Mouse (Mus musculus): ENCODE data around the gene Luzp2.
"Not testable (repeated sequence)": the region's sequence is repeated elsewhere in the genome, so short reads cannot be mapped to it uniquely, and the experiment has no call there.

The Luzp2 gene

DNA sequence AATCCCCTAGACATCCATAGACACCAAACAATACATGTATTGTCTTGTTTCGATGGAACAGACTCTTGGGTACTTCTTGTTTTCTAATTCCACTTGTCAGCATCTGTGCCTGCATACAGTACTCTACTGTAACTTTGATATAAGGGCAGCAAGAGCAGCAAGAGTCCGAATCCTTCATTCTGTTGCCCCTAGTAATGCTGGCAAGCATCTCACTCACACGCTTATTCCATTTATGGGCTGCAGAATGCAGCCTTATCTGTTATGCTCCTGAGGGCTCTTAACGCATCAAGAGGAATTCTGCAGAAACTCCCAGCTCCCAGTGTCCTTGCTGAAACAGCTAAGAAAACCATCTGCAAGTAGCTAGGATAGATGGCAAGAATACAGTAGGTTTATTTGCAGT is 145.3 kb downstream of the Luzp2 start:
- in situ Hi-C loops (cut with MboI; ENCODE audit: unreplicated experiment in 2 of 2), result no loop called here

- in situ Hi-C loops (cut with MboI; ENCODE audit: unreplicated experiment in 2 of 2), result no loop called here
These were observed 165.1 kb downstream of the Luzp2 start for GRCm38 (mm10) chr7:55000397-55000796.

DNA sequence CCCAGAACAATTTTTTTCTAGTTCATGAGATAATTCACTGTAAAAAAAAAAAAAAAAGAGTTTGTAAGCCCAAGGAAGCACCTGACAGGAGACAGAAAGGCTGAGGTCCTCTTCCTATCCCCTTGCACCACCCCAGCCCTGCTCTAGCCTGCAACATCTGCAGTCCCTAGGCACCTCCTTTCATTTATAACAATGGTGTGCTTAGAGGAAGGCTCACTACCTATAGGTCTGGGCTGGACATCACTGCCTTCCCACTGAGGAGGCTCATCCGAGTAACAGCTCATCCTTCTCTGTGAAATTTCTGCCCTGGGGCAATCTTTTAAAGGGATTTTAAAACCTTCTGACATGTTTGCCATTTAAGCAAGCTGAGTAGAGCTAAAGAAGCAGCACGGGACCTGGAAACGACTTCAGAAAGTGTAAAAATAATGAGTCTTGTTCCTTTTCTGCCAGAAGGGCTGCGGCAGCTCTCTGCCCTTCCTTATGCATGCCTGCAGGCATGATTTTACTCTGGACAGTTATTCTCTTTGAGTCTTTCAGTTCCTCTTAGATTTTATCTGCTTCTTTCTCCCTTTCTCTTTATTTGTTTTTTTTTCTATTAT is 174.0 kb downstream of the Luzp2 start:
- in situ Hi-C loops (cut with MboI; ENCODE audit: unreplicated experiment in 2 of 2), result no loop called here

DNA sequence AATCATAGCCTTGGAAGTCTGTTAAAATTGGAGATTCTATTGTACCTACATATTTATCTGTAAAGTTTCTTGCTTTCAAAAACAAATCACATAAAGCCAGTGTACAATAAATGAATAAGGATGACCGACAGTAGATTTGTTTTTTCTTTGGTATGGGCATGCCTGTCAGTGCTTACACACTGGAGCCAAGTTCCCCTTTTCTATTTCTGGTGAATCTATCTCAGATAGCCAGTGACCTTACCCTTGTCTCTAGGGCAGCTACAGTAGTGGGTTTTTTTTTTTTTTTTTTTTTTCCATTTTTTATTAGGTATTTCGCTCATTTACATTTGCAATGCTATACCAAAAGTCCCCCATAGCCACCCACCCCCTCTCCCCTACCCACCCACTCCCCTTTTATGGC is 298.6 kb downstream of the Luzp2 start:
- in situ Hi-C loops (cut with MboI; ENCODE audit: unreplicated experiment in 2 of 2), result not testable (repeated sequence)

- in situ Hi-C loops (cut with MboI; ENCODE audit: unreplicated experiment in 2 of 2), result no loop called here
These were observed 353.6 kb downstream of the Luzp2 start for GRCm38 (mm10) chr7:55188927-55189326.

DNA sequence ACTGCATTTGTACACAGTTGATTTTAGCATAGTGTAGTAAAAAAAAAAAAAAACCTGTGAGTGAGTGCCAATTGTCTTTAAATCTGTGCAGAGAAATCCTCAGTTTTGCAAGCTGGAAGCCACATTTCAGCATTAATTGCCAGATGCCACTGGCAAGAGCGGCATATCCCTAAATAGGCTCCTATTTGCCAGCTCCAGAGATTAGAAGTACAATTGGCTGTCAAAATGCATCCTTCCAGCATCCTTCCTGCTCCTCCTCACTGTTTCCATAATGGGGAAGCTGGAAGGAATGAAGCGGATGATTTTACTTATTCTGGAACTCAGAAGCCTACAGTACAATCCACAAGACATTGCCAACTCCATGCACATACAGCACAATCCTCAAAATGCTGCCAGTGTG is 354.2 kb downstream of the Luzp2 start:
- in situ Hi-C loops (cut with MboI; ENCODE audit: unreplicated experiment in 2 of 2), result no loop called here

GRCm38 (mm10) chr7:55190655-55191054 is 355.4 kb downstream of the Luzp2 start:
- in situ Hi-C loops (cut with MboI; ENCODE audit: unreplicated experiment in 2 of 2), result no loop called here

DNA sequence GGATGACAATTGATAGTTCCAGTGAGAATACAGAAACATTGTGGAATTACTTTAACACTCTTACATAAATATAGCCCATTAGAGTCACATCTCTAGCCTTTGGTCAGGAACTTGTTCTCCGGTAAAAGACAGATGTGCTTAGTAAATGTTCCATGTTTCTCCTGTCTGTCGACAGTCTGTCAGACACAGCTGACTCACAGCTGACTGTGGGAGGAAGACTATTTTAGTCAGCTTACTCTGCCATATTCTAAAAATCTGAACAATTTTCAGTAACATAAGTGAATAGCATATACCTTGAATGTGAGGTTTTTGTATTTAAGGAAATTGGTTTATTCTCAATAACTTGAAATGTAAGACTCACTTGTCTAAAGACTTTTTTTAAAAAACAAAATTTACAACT is 363.5 kb downstream of the Luzp2 start:
- in situ Hi-C loops (cut with MboI; ENCODE audit: unreplicated experiment in 2 of 2), result no loop called here

DNA sequence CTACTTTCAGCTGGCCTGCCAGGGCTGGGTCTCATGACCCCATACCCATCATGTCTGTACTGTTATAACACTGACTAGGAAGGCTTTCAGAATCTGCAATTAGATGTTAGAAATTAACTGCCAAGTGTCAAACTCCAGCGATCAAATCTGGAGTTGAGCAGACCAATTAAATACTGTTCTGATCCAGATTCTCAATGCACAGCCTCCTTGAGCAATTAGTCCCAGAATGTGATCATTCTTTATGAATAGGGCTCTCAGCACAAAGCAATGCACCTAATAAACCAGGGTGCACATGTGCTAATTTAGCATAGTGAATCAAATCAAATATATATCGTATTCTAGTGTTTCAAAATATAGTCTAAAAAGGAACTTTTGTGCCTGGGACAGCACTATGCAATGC is 387.7 kb downstream of the Luzp2 start:
- in situ Hi-C loops (cut with MboI; ENCODE audit: unreplicated experiment in 2 of 2), result no loop called here

DNA sequence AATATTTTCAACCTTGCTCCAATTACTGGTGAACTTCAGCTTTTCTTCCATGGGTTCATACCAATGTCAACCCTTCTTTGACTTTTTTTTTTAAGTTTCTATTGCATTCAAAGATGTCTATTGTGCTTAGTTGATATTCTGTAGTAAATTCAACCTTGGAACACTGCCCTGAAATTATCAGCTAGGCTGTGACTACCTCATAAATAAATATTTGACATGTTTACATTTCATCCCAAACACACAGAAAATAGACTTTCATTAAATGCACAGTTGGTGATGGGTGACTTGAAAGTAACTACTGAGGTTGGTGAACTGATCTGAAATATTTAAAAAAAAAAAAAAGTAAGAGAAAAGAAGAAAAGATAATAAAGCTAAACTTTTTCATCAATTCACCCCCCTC is 394.1 kb downstream of the Luzp2 start:
- in situ Hi-C loops (cut with MboI; ENCODE audit: unreplicated experiment in 2 of 2), result no loop called here
